Mouse (Mus musculus): Measurements from ENCODE around the gene Smyd3.

- TF ChIP-seq CTCF (IDR thresholded peaks at IDR 0.05), result no peak
- no peak for TF ChIP-seq EP300 (IDR thresholded peaks at IDR 0.05)
Measured at GRCm38 (mm10) chr1:179106702-179107145, 411.1 kb downstream of the Smyd3 start.
